In genomic region chr4:87332968-87333367, GRCm38 (mm10) we compare ENCODE assay signal across 26 mouse cellular contexts.
DNase-seq lines count a peak whose midpoint lies in the region; ATAC-seq and TF ChIP-seq lines count a peak whose summit lies in the region.
"Had no signal": no experiment of that assay in that cellular context is flagged by ENCODE, and none has a peak within 500 bp of the region (broad histone marks: within the 10 kb centered on the region; RNA-seq: fewer than 3 reads in every experiment).

No protein-coding gene starts in this region.

- no peaks in the 10 kb centered on the region for H3K36me3 ChIP-seq in lung, postnatal 0 days (ENCODE audit: insufficient read depth, low read length)
- H3K36me3 ChIP-seq: embryonic facial prominence, embryonic 12.5 days; embryonic facial prominence, embryonic 15.5 days; heart, embryonic 12.5 days; heart, embryonic 15.5 days; hindbrain, embryonic 12.5 days; hindbrain, embryonic 15.5 days had no signal

- WGBS in lung, postnatal 0 days, result 77% methylated on average over 2 of the region's 2 CpGs

- no peak for TF ChIP-seq POLR2A in brain, embryonic 14.5 days (IDR thresholded peaks at IDR 0.05; ENCODE audit: borderline replicate concordance, extremely low read depth, insufficient read depth, insufficient read length, poor library complexity, severe bottlenecking)

- no peak for ATAC-seq in lung, postnatal 0 days
- ATAC-seq: CD4-positive, CD25-positive, alpha-beta regulatory T cell, adult 4 months; forebrain, embryonic 14.5 days; forebrain, postnatal 0 days; inflammation-experienced regulatory T-cells, adult 6 months had no signal

- no peaks in the 10 kb centered on the region for H3K9me3 ChIP-seq in lung, postnatal 0 days (ENCODE audit: low read length)
- H3K9me3 ChIP-seq: embryonic facial prominence, embryonic 12.5 days; embryonic facial prominence, embryonic 15.5 days; heart, embryonic 12.5 days; heart, embryonic 15.5 days; hindbrain, embryonic 12.5 days; hindbrain, embryonic 15.5 days had no signal

- no peak overlapping the region for H3K4me3 ChIP-seq in lung, postnatal 0 days (ENCODE audit: low read depth, low read length)
- H3K4me3 ChIP-seq: embryonic facial prominence, embryonic 12.5 days; embryonic facial prominence, embryonic 15.5 days; heart, adult 2 months; heart, embryonic 12.5 days; heart, embryonic 15.5 days; hindbrain, embryonic 12.5 days; hindbrain, embryonic 15.5 days had no signal

- no peaks in the 10 kb centered on the region for H3K27me3 ChIP-seq in lung, postnatal 0 days (replicated peaks; ENCODE audit: insufficient read depth, low read length)
- H3K27me3 ChIP-seq: embryonic facial prominence, embryonic 12.5 days; embryonic facial prominence, embryonic 15.5 days; heart, embryonic 12.5 days; heart, embryonic 15.5 days; hindbrain, embryonic 12.5 days; hindbrain, embryonic 15.5 days had no signal

- DNase-seq in heart, postnatal 10 days, result peak; percentile 3 to 10
- no peak for DNase-seq in heart, adult 8-10 months (ENCODE audit: low spot score)
- peak; percentile 15 for DNase-seq in layer of hippocampus, adult 9-11 months
- DNase-seq in layer of hippocampus, adult 11-12 months (ENCODE audit: low spot score), result no peak
- DNase-seq in brain, adult 2 months (ENCODE audit: low read depth, low spot score), result peak; percentile 60
- peak; percentile 7 for DNase-seq in brain, embryonic 14.5 days (ENCODE audit: low read depth)
- DNase-seq in lung, postnatal 0 days (ENCODE audit: low spot score), result no peak
- DNase-seq in urinary bladder, adult 18-20 months (ENCODE audit: low spot score in 2 of 2), result no peak
- DNase-seq: adrenal gland, adult 2 months; adrenal gland, postnatal 14 days; cerebellum, adult 18-20 months; cerebellum, adult 9-10 months; cerebellum, postnatal 14 days; forebrain, postnatal 0 days; gastrocnemius, postnatal 10 days; gastrocnemius, postnatal 36 days; heart, adult 2 months had no signal

- no peak for TF ChIP-seq EP300 in lung, postnatal 0 days (IDR thresholded peaks at IDR 0.05)

- TF ChIP-seq CTCF in brain, embryonic 14.5 days (IDR thresholded peaks at IDR 0.05; ENCODE audit: borderline replicate concordance, extremely low read depth, insufficient read depth, insufficient read length), result no peak
- TF ChIP-seq CTCF in lung, postnatal 0 days (IDR thresholded peaks at IDR 0.05), result no peak

- intact Hi-C loops in heart, postnatal 10 days (cut with DNase I), result loop anchor here (5.0 kb wide), 1 partner anchor 51 kb away; no protein-coding TSS in a partner anchor

- no peak overlapping the region for H3K27ac ChIP-seq in lung, postnatal 0 days (ENCODE audit: low read length)
- H3K27ac ChIP-seq: embryonic facial prominence, embryonic 12.5 days; embryonic facial prominence, embryonic 15.5 days; heart, adult 2 months; heart, embryonic 15.5 days; hindbrain, embryonic 12.5 days; hindbrain, embryonic 15.5 days had no signal

- no peak overlapping the region for H3K4me2 ChIP-seq in lung, postnatal 0 days (replicated peaks; ENCODE audit: low read depth, low read length)
- H3K4me2 ChIP-seq: embryonic facial prominence, embryonic 12.5 days; embryonic facial prominence, embryonic 15.5 days; heart, embryonic 12.5 days; heart, embryonic 15.5 days; hindbrain, embryonic 12.5 days; hindbrain, embryonic 15.5 days had no signal

- H3K4me1 ChIP-seq in lung, postnatal 0 days (ENCODE audit: insufficient read depth, low read depth, low read length), result no peaks in the 10 kb centered on the region
- H3K4me1 ChIP-seq: embryonic facial prominence, embryonic 12.5 days; embryonic facial prominence, embryonic 15.5 days; heart, embryonic 15.5 days had no signal

- no peak overlapping the region for H3K9ac ChIP-seq in lung, postnatal 0 days (replicated peaks; ENCODE audit: low read depth)
- H3K9ac ChIP-seq: embryonic facial prominence, embryonic 12.5 days; embryonic facial prominence, embryonic 15.5 days; forebrain, postnatal 0 days; heart, embryonic 12.5 days; heart, embryonic 15.5 days; hindbrain, embryonic 12.5 days; hindbrain, embryonic 15.5 days had no signal

Comparison
In these comparisons a context has a peak if more than half of its experiments do, and no peak if none do; other contexts are left out.
1. DNase-seq: peak in heart, postnatal 10 days (2 of 2), layer of hippocampus, adult 9-11 months (single experiment), brain, adult 2 months (single experiment) and brain, embryonic 14.5 days (single experiment); none in heart, adult 8-10 months (single experiment), layer of hippocampus, adult 11-12 months (single experiment), lung, postnatal 0 days (single experiment) and urinary bladder, adult 18-20 months (0 of 2).